In the genomic region with DNA sequence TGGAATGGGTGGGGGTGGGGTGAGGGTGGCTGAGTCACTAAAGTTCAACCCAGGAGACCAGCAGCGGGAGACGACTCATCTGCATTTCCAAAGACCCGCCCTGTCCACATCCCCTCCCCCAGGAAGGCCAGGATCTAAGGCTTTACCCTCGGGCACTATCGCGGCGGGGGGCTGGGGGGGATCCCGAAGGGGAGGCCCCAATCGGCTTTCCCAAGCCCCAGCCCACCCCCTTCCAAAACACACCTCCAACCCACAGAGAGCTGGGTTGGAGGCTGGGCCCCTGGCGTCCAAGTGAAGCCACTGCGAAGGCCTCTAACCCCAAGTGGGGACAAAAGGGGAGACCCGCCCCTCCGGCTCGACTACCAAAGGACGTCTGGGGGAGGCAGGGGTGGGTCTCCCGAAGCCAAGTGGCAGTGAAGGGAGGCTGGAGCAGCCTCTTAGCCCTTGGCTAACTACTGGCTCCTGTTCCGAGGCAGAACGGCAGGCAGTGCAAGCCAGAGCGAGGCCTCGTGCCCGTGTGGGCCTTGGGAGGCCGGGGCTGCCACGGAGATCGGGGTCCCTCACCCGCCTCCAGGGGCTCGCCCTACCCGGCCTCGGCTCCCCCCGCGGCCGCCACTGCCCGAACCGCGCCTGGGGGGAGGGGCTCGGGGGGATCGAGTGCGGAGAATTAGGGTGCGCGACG, we compare ENCODE assay signal across 8 mouse cellular contexts. TPM values are rescaled to one million over a fixed set of nuclear protein-coding genes. Genes with fewer than 3 reads are reported as not detected.
DNase-seq lines count a peak whose midpoint lies in the region; ATAC-seq and TF ChIP-seq lines count a peak whose summit lies in the region.

No protein-coding gene starts in this region.

- H3K4me2 ChIP-seq in hindbrain, postnatal 0 days (ENCODE audit: low read depth, low read length), result peak overlapping the region; percentile 99
- H3K4me2 ChIP-seq in liver, embryonic 14.5 days (ENCODE audit: low read depth), result peak overlapping the region; percentile 100
- peak overlapping the region; percentile 100 for H3K4me2 ChIP-seq in neural tube, embryonic 14.5 days (ENCODE audit: low read depth, low read length)

- H3K27me3 ChIP-seq in hindbrain, postnatal 0 days (ENCODE audit: insufficient read depth, low read length), result no peaks in the 10 kb centered on the region
- H3K27me3 ChIP-seq in liver, embryonic 14.5 days (ENCODE audit: control insufficient read depth, insufficient read depth, low read length), result no peaks in the 10 kb centered on the region
- no peaks in the 10 kb centered on the region for H3K27me3 ChIP-seq in neural tube, embryonic 14.5 days (ENCODE audit: control insufficient read depth, insufficient read depth, low read length)

- WGBS in hindbrain, postnatal 0 days, result under 1% methylated on average over 37 of the region's 40 CpGs
- WGBS in liver, embryonic 14.5 days (ENCODE audit: insufficient replicate concordance), result 1% methylated on average over 40 of the region's 40 CpGs
- WGBS in neural tube, embryonic 14.5 days, result under 1% methylated on average over 27 of the region's 40 CpGs

- H3K9me3 ChIP-seq in hindbrain, postnatal 0 days (ENCODE audit: low read length), result no peaks in the 10 kb centered on the region
- H3K9me3 ChIP-seq in liver, embryonic 14.5 days (ENCODE audit: control insufficient read depth, low read length), result no peaks in the 10 kb centered on the region
- H3K9me3 ChIP-seq in neural tube, embryonic 14.5 days (ENCODE audit: control insufficient read depth, low read length), result no peaks in the 10 kb centered on the region

- ATAC-seq in hindbrain, postnatal 0 days, result peak; percentile 21
- ATAC-seq in liver, embryonic 14.5 days (ENCODE audit: insufficient read depth), result peak; percentile 45
- ATAC-seq in neural tube, embryonic 14.5 days (ENCODE audit: low read depth), result peak; percentile 13

- peak; percentile 41 for TF ChIP-seq CTCF in hindbrain, postnatal 0 days (IDR thresholded peaks at IDR 0.05; ENCODE audit: low read depth)
- TF ChIP-seq CTCF in liver, embryonic 14.5 days (IDR thresholded peaks at IDR 0.05; ENCODE audit: low read depth), result peak; percentile 48

- TF ChIP-seq EP300 in liver, embryonic 14.5 days (IDR thresholded peaks at IDR 0.05; ENCODE audit: low read depth), result no peak

- H3K4me1 ChIP-seq in hindbrain, postnatal 0 days (ENCODE audit: insufficient read depth, low read length), result peaks cover 47% of the 10 kb centered on the region
- H3K4me1 ChIP-seq in liver, embryonic 14.5 days (replicated peaks; ENCODE audit: control insufficient read depth in 2 of 2, insufficient read depth in 2 of 2, low read length in 1 of 2), result peaks cover 28 to 36% of the 10 kb centered on the region in 2 experiments
- H3K4me1 ChIP-seq in neural tube, embryonic 14.5 days (ENCODE audit: control insufficient read depth, insufficient read depth, low read length), result peaks cover 41% of the 10 kb centered on the region

- peak overlapping the region; percentile 78 for H3K4me3 ChIP-seq in hindbrain, postnatal 0 days (ENCODE audit: low read length)
- peak overlapping the region; percentile 74 to 79 for H3K4me3 ChIP-seq in liver, embryonic 14.5 days (ENCODE audit: insufficient read depth in 1 of 2, low read depth in 2 of 2, low read length in 2 of 2)
- peak overlapping the region; percentile 92 for H3K4me3 ChIP-seq in neural tube, embryonic 14.5 days (ENCODE audit: low read depth, low read length)

- peak overlapping the region; percentile 100 for H3K27ac ChIP-seq in hindbrain, postnatal 0 days
- peak overlapping the region; percentile 98 for H3K27ac ChIP-seq in liver, embryonic 14.5 days
- peak overlapping the region; percentile 100 for H3K27ac ChIP-seq in neural tube, embryonic 14.5 days (ENCODE audit: low read depth, low read length)

- H3K36me3 ChIP-seq in hindbrain, postnatal 0 days (ENCODE audit: insufficient read depth, low read length), result no peaks in the 10 kb centered on the region
- H3K36me3 ChIP-seq in liver, embryonic 14.5 days (replicated peaks; ENCODE audit: control insufficient read depth, insufficient read depth, low read depth), result peaks cover 14% of the 10 kb centered on the region
- H3K36me3 ChIP-seq in neural tube, embryonic 14.5 days (ENCODE audit: control insufficient read depth, insufficient read depth, low read length), result peaks cover 4% of the 10 kb centered on the region; the same call in 1 of the 2 replicates

- DNase-seq in cerebellum, adult 11-12 months, result peak; percentile 79
- DNase-seq in cerebellum, adult 11 months, result no peak
- DNase-seq in c-Kit-positive CD71-positive TER-119-positive erythroid progenitor cells, embryonic 14.5 days (ENCODE audit: low spot score), result peak; percentile 74
- DNase-seq in gastrocnemius, postnatal 10 days, result peak; percentile 76
- peak; percentile 77 for DNase-seq in hindbrain, postnatal 0 days (ENCODE audit: low spot score)
- DNase-seq in liver, embryonic 14.5 days (ENCODE audit: low read depth in 3 of 3, low spot score in 3 of 3), result peak in 1 of 3 experiments; percentile 62
- peak; percentile 74 to 79 for DNase-seq in urinary bladder, postnatal 36 days (ENCODE audit: low spot score in 2 of 2)

- peak overlapping the region; percentile 96 for H3K9ac ChIP-seq in hindbrain, postnatal 0 days (replicated peaks; ENCODE audit: low read length)
- peak overlapping the region; percentile 99 for H3K9ac ChIP-seq in liver, embryonic 14.5 days (replicated peaks)
- H3K9ac ChIP-seq in neural tube, embryonic 14.5 days (replicated peaks; ENCODE audit: low read depth, low read length), result peak overlapping the region; percentile 100

RNA-seq across cellular contexts. Expression of gene Setd1b, which starts 3.6 kb away (rescaled TPM):
- total RNA-seq in gastrocnemius, postnatal 10 days (2021), result 10 to 100 TPM; 11.0 to 17.1 TPM
- total RNA-seq in hindbrain, postnatal 0 days (2014; rRNA removed), result 4.8 TPM in 2 replicates
- 7.1 and 7.2 TPM in 2 replicates for polyA plus RNA-seq in hindbrain, postnatal 0 days (2015; fragmentation: Nextera tagmentation; extraction: Ambion mirVana)
- 2.3 and 2.7 TPM in 2 replicates for polyA plus RNA-seq in liver, embryonic 14.5 days (2012; rRNA removed)
- polyA plus RNA-seq in liver, embryonic 14.5 days (2014; fragmentation: Nextera tagmentation; extraction: Ambion mirVana), result 3.3 and 4.3 TPM in 2 replicates
- polyA plus RNA-seq in neural tube, embryonic 14.5 days (2014; fragmentation: Nextera tagmentation; extraction: Ambion mirVana), result 13.0 and 15.9 TPM in 2 replicates

RNA-seq across cellular contexts. Expression of gene Rhof, which starts 5.9 kb away (rescaled TPM):
- total RNA-seq in gastrocnemius, postnatal 10 days (2021), result 1 to 10 TPM in 1 of 2 experiments, under 1 TPM in 1; 0.68 to 1.4 TPM
- 43.5 and 44.4 TPM in 2 replicates for total RNA-seq in hindbrain, postnatal 0 days (2014; rRNA removed)
- polyA plus RNA-seq in hindbrain, postnatal 0 days (2015; fragmentation: Nextera tagmentation; extraction: Ambion mirVana), result 36.6 and 36.8 TPM in 2 replicates
- 1.8 and 2.1 TPM in 2 replicates for polyA plus RNA-seq in liver, embryonic 14.5 days (2012; rRNA removed)
- polyA plus RNA-seq in liver, embryonic 14.5 days (2014; fragmentation: Nextera tagmentation; extraction: Ambion mirVana), result 2.5 and 2.6 TPM in 2 replicates
- 8.9 and 13.1 TPM in 2 replicates for polyA plus RNA-seq in neural tube, embryonic 14.5 days (2014; fragmentation: Nextera tagmentation; extraction: Ambion mirVana)

RNA-seq across cellular contexts. Expression of gene Psmd9, which starts 30.8 kb away (rescaled TPM):
- total RNA-seq in gastrocnemius, postnatal 10 days (2021), result 10 to 100 TPM; 19.6 to 20.0 TPM
- 28.5 and 30.8 TPM in 2 replicates for total RNA-seq in hindbrain, postnatal 0 days (2014; rRNA removed)
- polyA plus RNA-seq in hindbrain, postnatal 0 days (2015; fragmentation: Nextera tagmentation; extraction: Ambion mirVana), result 86.1 and 87.2 TPM in 2 replicates
- polyA plus RNA-seq in liver, embryonic 14.5 days (2012; rRNA removed), result 17.4 and 26.6 TPM in 2 replicates
- 51.4 and 55.1 TPM in 2 replicates for polyA plus RNA-seq in liver, embryonic 14.5 days (2014; fragmentation: Nextera tagmentation; extraction: Ambion mirVana)
- polyA plus RNA-seq in neural tube, embryonic 14.5 days (2014; fragmentation: Nextera tagmentation; extraction: Ambion mirVana), result 63.9 and 78.7 TPM in 2 replicates

RNA-seq across cellular contexts. Expression of gene Hpd, which starts 44.2 kb away (rescaled TPM):
- total RNA-seq in gastrocnemius, postnatal 10 days (2021), result under 1 TPM in 1 of 2 experiments, not detected in 1; 0.61 TPM
- total RNA-seq in hindbrain, postnatal 0 days (2014; rRNA removed), result not detected in 2 replicates
- polyA plus RNA-seq in hindbrain, postnatal 0 days (2015; fragmentation: Nextera tagmentation; extraction: Ambion mirVana), result not detected in 2 replicates
- 28.7 and 29.2 TPM in 2 replicates for polyA plus RNA-seq in liver, embryonic 14.5 days (2012; rRNA removed)
- 26.7 and 37.0 TPM in 2 replicates for polyA plus RNA-seq in liver, embryonic 14.5 days (2014; fragmentation: Nextera tagmentation; extraction: Ambion mirVana)
- polyA plus RNA-seq in neural tube, embryonic 14.5 days (2014; fragmentation: Nextera tagmentation; extraction: Ambion mirVana), result not detected in 2 replicates
